Comparison of ENCODE assay signal across 10 mouse cellular contexts in genomic region chr6:86343656-86344055, GRCm38 (mm10). TPM values are rescaled to one million over a fixed set of nuclear protein-coding genes. Genes with fewer than 3 reads are reported as not detected.
DNase-seq lines count a peak whose midpoint lies in the region; ATAC-seq and TF ChIP-seq lines count a peak whose summit lies in the region.
"Had no signal": no experiment of that assay in that cellular context is flagged by ENCODE, and none has a peak within 500 bp of the region (broad histone marks: within the 10 kb centered on the region; RNA-seq: fewer than 3 reads in every experiment).

No protein-coding gene starts in this region.

- H3K27ac ChIP-seq in kidney, embryonic 15.5 days, result 0 out of 2 replicates have a peak overlapping the region, but pooled peaks have one; percentile 6
- no peak overlapping the region for H3K27ac ChIP-seq in forebrain, embryonic 14.5 days (ENCODE audit: low read depth, low read length)
- no peak overlapping the region for H3K27ac ChIP-seq in midbrain, embryonic 14.5 days (replicated peaks; ENCODE audit: low read depth, low read length)
- no peak overlapping the region for H3K27ac ChIP-seq in cerebellum, adult 2 months (ENCODE audit: insufficient read depth, low read length)

- no peak overlapping the region for H3K9ac ChIP-seq in kidney, embryonic 15.5 days
- peak overlapping the region; percentile 29; the same call in 1 of the 2 replicates for H3K9ac ChIP-seq in forebrain, embryonic 14.5 days (ENCODE audit: low read length)
- peak overlapping the region; percentile 7; the same call in 1 of the 2 replicates for H3K9ac ChIP-seq in midbrain, embryonic 14.5 days (replicated peaks; ENCODE audit: low read length)

- no peaks in the 10 kb centered on the region for H3K27me3 ChIP-seq in kidney, embryonic 15.5 days
- H3K27me3 ChIP-seq in forebrain, embryonic 14.5 days (replicated peaks; ENCODE audit: control insufficient read depth, insufficient read depth, low read length), result no peaks in the 10 kb centered on the region
- no peaks in the 10 kb centered on the region for H3K27me3 ChIP-seq in midbrain, embryonic 14.5 days (ENCODE audit: control insufficient read depth, insufficient read depth, low read length)
- H3K27me3 ChIP-seq in cerebellum, adult 2 months (ENCODE audit: control insufficient read depth, insufficient read depth, low read length), result no peaks in the 10 kb centered on the region

- TF ChIP-seq CTCF in cerebellum, adult 2 months (IDR thresholded peaks at IDR 0.05; ENCODE audit: borderline replicate concordance, insufficient read depth, low read depth, low read length), result no peak

- H3K4me3 ChIP-seq in kidney, embryonic 15.5 days (replicated peaks), result no peak overlapping the region
- no peak overlapping the region for H3K4me3 ChIP-seq in forebrain, embryonic 14.5 days (ENCODE audit: low read depth, low read length)
- no peak overlapping the region for H3K4me3 ChIP-seq in midbrain, embryonic 14.5 days (replicated peaks; ENCODE audit: low read depth, low read length)
- H3K4me3 ChIP-seq in cerebellum, adult 2 months (replicated peaks; ENCODE audit: insufficient read depth, low read depth, low read length), result no peak overlapping the region

- no peak for DNase-seq in kidney, adult 9 months
- peak; percentile 52 for DNase-seq in ZHBTc4 (ENCODE audit: low read depth, low spot score)
- DNase-seq in forebrain, embryonic 14.5 days (ENCODE audit: low spot score), result no peak
- DNase-seq in midbrain, embryonic 14.5 days, result peak; percentile 44
- DNase-seq in cerebellum, adult 2 months, result no peak
- DNase-seq in urinary bladder, postnatal 10 days (ENCODE audit: low spot score), result no peak
- no peak for DNase-seq in gastrocnemius, postnatal 10 days
- DNase-seq: liver had no signal

- peak overlapping the region; percentile 42 for H3K4me2 ChIP-seq in kidney, embryonic 15.5 days
- peak overlapping the region; percentile 16 for H3K4me2 ChIP-seq in forebrain, embryonic 14.5 days (ENCODE audit: low read length)
- H3K4me2 ChIP-seq in midbrain, embryonic 14.5 days (ENCODE audit: low read length), result peak overlapping the region; percentile 33

- H3K36me3 ChIP-seq in kidney, embryonic 15.5 days, result no peaks in the 10 kb centered on the region
- H3K36me3 ChIP-seq in forebrain, embryonic 14.5 days (ENCODE audit: control insufficient read depth, insufficient read depth, low read length), result no peaks in the 10 kb centered on the region
- no peaks in the 10 kb centered on the region for H3K36me3 ChIP-seq in midbrain, embryonic 14.5 days (ENCODE audit: control insufficient read depth, insufficient read depth, low read length)

- ATAC-seq in kidney, embryonic 15.5 days (replicated peaks; ENCODE audit: low FRiP score), result 0 out of 2 replicates have a peak, but pooled peaks have one; percentile 15
- no peak for ATAC-seq in forebrain, embryonic 14.5 days
- no peak for ATAC-seq in midbrain, embryonic 14.5 days (ENCODE audit: low FRiP score, low TSS enrichment)
- ATAC-seq: intestine, embryonic 16.5 days had no signal

- no peaks in the 10 kb centered on the region for H3K9me3 ChIP-seq in kidney, embryonic 15.5 days (replicated peaks)
- no peaks in the 10 kb centered on the region for H3K9me3 ChIP-seq in forebrain, embryonic 14.5 days (replicated peaks; ENCODE audit: control insufficient read depth, low read length)
- H3K9me3 ChIP-seq in midbrain, embryonic 14.5 days (ENCODE audit: control insufficient read depth, low read length), result no peaks in the 10 kb centered on the region

- WGBS in kidney, embryonic 15.5 days, result 19% methylated on average over 7 of the region's 7 CpGs
- WGBS in forebrain, embryonic 14.5 days, result 16% methylated on average over 7 of the region's 7 CpGs
- 5% methylated on average over 7 of the region's 7 CpGs for WGBS in midbrain, embryonic 14.5 days
- whole genome bisulfite sequencing in cerebellum, adult 2 months, result 10% methylated on average over 7 of the region's 7 CpGs

- no peak for TF ChIP-seq POLR2A in cerebellum, adult 2 months (IDR thresholded peaks at IDR 0.05; ENCODE audit: borderline replicate concordance, insufficient read depth, low read length)

- peaks cover 9% of the 10 kb centered on the region for H3K4me1 ChIP-seq in kidney, embryonic 15.5 days
- H3K4me1 ChIP-seq in forebrain, embryonic 14.5 days (ENCODE audit: control insufficient read depth, insufficient read depth, low read length), result 0 out of 2 replicates have a peak, but pooled peaks cover 2% of the 10 kb centered on the region
- H3K4me1 ChIP-seq in midbrain, embryonic 14.5 days (ENCODE audit: control insufficient read depth, insufficient read depth, low read length), result 0 out of 2 replicates have a peak, but pooled peaks cover 5% of the 10 kb centered on the region
- H3K4me1 ChIP-seq in cerebellum, adult 2 months (ENCODE audit: control insufficient read depth, insufficient read depth, low read length), result no peaks in the 10 kb centered on the region

RNA-seq across cellular contexts. Expression of gene Fam136a, which starts 21.8 kb away (rescaled TPM):
- 145 and 148 TPM in 2 replicates for polyA plus RNA-seq in kidney, embryonic 15.5 days (2015; fragmentation: Nextera tagmentation; extraction: Ambion mirVana)
- 129 and 130 TPM in 2 replicates for polyA plus RNA-seq in forebrain, embryonic 14.5 days (2014; fragmentation: Nextera tagmentation; extraction: Ambion mirVana)
- 124 and 130 TPM in 2 replicates for polyA plus RNA-seq in midbrain, embryonic 14.5 days (2014; fragmentation: Nextera tagmentation; extraction: Ambion mirVana)
- 22.4 and 22.6 TPM in 2 replicates for polyA plus RNA-seq in cerebellum, adult 2 months (2012; rRNA removed)
- 10 to 100 TPM; 23.8 to 30.4 TPM for total RNA-seq in gastrocnemius, postnatal 10 days (2021)

RNA-seq across cellular contexts. Expression of gene Snrpg, which starts 27.4 kb away (rescaled TPM):
- polyA plus RNA-seq in kidney, embryonic 15.5 days (2015; fragmentation: Nextera tagmentation; extraction: Ambion mirVana), result 665 and 702 TPM in 2 replicates
- 554 and 764 TPM in 2 replicates for polyA plus RNA-seq in forebrain, embryonic 14.5 days (2014; fragmentation: Nextera tagmentation; extraction: Ambion mirVana)
- 480 and 559 TPM in 2 replicates for polyA plus RNA-seq in midbrain, embryonic 14.5 days (2014; fragmentation: Nextera tagmentation; extraction: Ambion mirVana)
- polyA plus RNA-seq in cerebellum, adult 2 months (2012; rRNA removed), result 62.2 and 74.2 TPM in 2 replicates
- 10 to 100 TPM; 60.0 to 71.1 TPM for total RNA-seq in gastrocnemius, postnatal 10 days (2021)

RNA-seq across cellular contexts. Expression of gene Pcyox1, which starts 53.3 kb away (rescaled TPM):
- polyA plus RNA-seq in kidney, embryonic 15.5 days (2015; fragmentation: Nextera tagmentation; extraction: Ambion mirVana), result 97.6 and 99.1 TPM in 2 replicates
- 81.3 and 90.2 TPM in 2 replicates for polyA plus RNA-seq in forebrain, embryonic 14.5 days (2014; fragmentation: Nextera tagmentation; extraction: Ambion mirVana)
- 68.7 and 109 TPM in 2 replicates for polyA plus RNA-seq in midbrain, embryonic 14.5 days (2014; fragmentation: Nextera tagmentation; extraction: Ambion mirVana)
- 59.5 and 61.1 TPM in 2 replicates for polyA plus RNA-seq in cerebellum, adult 2 months (2012; rRNA removed)
- total RNA-seq in gastrocnemius, postnatal 10 days (2021), result 10 to 100 TPM; 67.0 to 71.2 TPM

Comparison
In these comparisons a context has a peak if more than half of its experiments do, and no peak if none do; other contexts are left out.
1. DNase-seq: peak in ZHBTc4 (single experiment) and midbrain, embryonic 14.5 days (single experiment); none in kidney, adult 9 months (single experiment), forebrain, embryonic 14.5 days (single experiment), cerebellum, adult 2 months (0 of 2), urinary bladder, postnatal 10 days (single experiment) and gastrocnemius, postnatal 10 days (single experiment).
2. Peak in every context shown above with its lines, with median percentiles within 50 percentile points of each other: H3K4me2 ChIP-seq.